In genomic region chr6:22340779-22341178, GRCm38 (mm10) we compare ENCODE assay signal across 27 mouse cellular contexts. TPM values are rescaled to one million over a fixed set of nuclear protein-coding genes. Genes with fewer than 3 reads are reported as not detected.
A peak's percentile ranks its signal among the peaks of the same experiment; 100 is the strongest.
DNase-seq lines count a peak whose midpoint lies in the region; ATAC-seq and TF ChIP-seq lines count a peak whose summit lies in the region.
"Had no signal": no experiment of that assay in that cellular context is flagged by ENCODE, and none has a peak within 500 bp of the region (broad histone marks: within the 10 kb centered on the region; RNA-seq: fewer than 3 reads in every experiment).

No protein-coding gene starts in this region.

- peaks cover 20% of the 10 kb centered on the region; the same call in 1 of the 2 replicates for H3K4me1 ChIP-seq in liver, adult 2 months (ENCODE audit: control insufficient read depth, insufficient read depth, low read length)
- peaks cover 51% of the 10 kb centered on the region for H3K4me1 ChIP-seq in liver, embryonic 12.5 days
- peaks cover 13% of the 10 kb centered on the region; the same call in 1 of the 2 replicates for H3K4me1 ChIP-seq in intestine, embryonic 16.5 days (ENCODE audit: control insufficient read depth, insufficient read depth, low read length)
- H3K4me1 ChIP-seq: hindbrain, embryonic 15.5 days had no signal

- no peak for TF ChIP-seq POLR2A in liver, adult 2 months (IDR thresholded peaks at IDR 0.05; ENCODE audit: extremely low read depth, insufficient read depth, low read length)

- no peaks in the 10 kb centered on the region for H3K27me3 ChIP-seq in liver, adult 2 months (ENCODE audit: control insufficient read depth, insufficient read depth, low read length)
- no peaks in the 10 kb centered on the region for H3K27me3 ChIP-seq in liver, embryonic 12.5 days (replicated peaks)
- no peaks in the 10 kb centered on the region for H3K27me3 ChIP-seq in intestine, embryonic 16.5 days (replicated peaks; ENCODE audit: control insufficient read depth, insufficient read depth, low read length)
- H3K27me3 ChIP-seq: embryonic facial prominence, embryonic 12.5 days; embryonic facial prominence, embryonic 15.5 days; heart, embryonic 13.5 days; hindbrain, embryonic 15.5 days; Patski had no signal

- intact Hi-C loops in gastrocnemius, adult 2 months (cut with DNase I), result no loop called here
- intact Hi-C loops in gastrocnemius, postnatal 14 days (cut with DNase I; ENCODE audit: low total_unique reads), result no loop called here

- no peaks in the 10 kb centered on the region for H3K9me3 ChIP-seq in liver, embryonic 12.5 days (replicated peaks)
- H3K9me3 ChIP-seq in intestine, embryonic 16.5 days (ENCODE audit: control insufficient read depth, low read length), result no peaks in the 10 kb centered on the region
- H3K9me3 ChIP-seq: embryonic facial prominence, embryonic 12.5 days; embryonic facial prominence, embryonic 15.5 days; G1E; heart, embryonic 10.5 days; heart, embryonic 13.5 days; hindbrain, embryonic 15.5 days had no signal

- H3K4me2 ChIP-seq in liver, embryonic 12.5 days, result no peak overlapping the region
- H3K4me2 ChIP-seq in intestine, embryonic 16.5 days (ENCODE audit: low read depth, low read length), result no peak overlapping the region
- H3K4me2 ChIP-seq: embryonic facial prominence, embryonic 12.5 days; embryonic facial prominence, embryonic 15.5 days; heart, embryonic 13.5 days; hindbrain, embryonic 15.5 days had no signal

- peaks cover 12% of the 10 kb centered on the region; the same call in 1 of the 2 replicates for H3K79me2 ChIP-seq in liver, adult 2 months (ENCODE audit: control insufficient read depth, insufficient read depth, low read length)

- 94% methylated on average over 14 of the region's 14 CpGs for WGBS in liver, adult 2 months
- 82% methylated on average over 14 of the region's 14 CpGs for WGBS in liver, embryonic 12.5 days (ENCODE audit: insufficient replicate concordance)
- WGBS in intestine, embryonic 16.5 days, result 92% methylated on average over 14 of the region's 14 CpGs

- TF ChIP-seq CTCF in gastrocnemius, adult 2 months (IDR thresholded peaks at IDR 0.05), result no peak
- TF ChIP-seq CTCF in liver, adult 2 months (IDR thresholded peaks at IDR 0.05; ENCODE audit: low read depth, low read length), result no peak

- H3K9ac ChIP-seq in liver, adult 2 months (ENCODE audit: low read depth, low read length), result no peak overlapping the region
- no peak overlapping the region for H3K9ac ChIP-seq in liver, embryonic 12.5 days
- H3K9ac ChIP-seq in intestine, embryonic 16.5 days (ENCODE audit: low read depth, low read length), result no peak overlapping the region
- H3K9ac ChIP-seq: embryonic facial prominence, embryonic 12.5 days; embryonic facial prominence, embryonic 15.5 days; forebrain, postnatal 0 days; heart, embryonic 13.5 days; hindbrain, embryonic 15.5 days had no signal

- ATAC-seq in liver, embryonic 12.5 days, result no peak
- no peak for ATAC-seq in intestine, embryonic 16.5 days
- ATAC-seq: forebrain, embryonic 14.5 days; forebrain, postnatal 0 days; Patski had no signal

- no peak for DNase-seq in gastrocnemius, adult 2 months
- DNase-seq in gastrocnemius, postnatal 14 days, result no peak
- no peak for DNase-seq in liver, adult 2 months (ENCODE audit: extremely low read depth, low read depth, low spot score)
- no peak for DNase-seq in adrenal gland, postnatal 14 days
- DNase-seq in frontal cortex, postnatal 10 days (ENCODE audit: low spot score in 2 of 2), result no peak
- DNase-seq: adrenal gland, postnatal 10 days; cerebellum, adult 11 months; cerebellum, adult 2 months; cerebellum, adult 9-11 months; cerebellum, postnatal 25 days; forebrain, postnatal 0 days; gastrocnemius, postnatal 10 days; heart, adult 11 months; heart, postnatal 14 days; heart, postnatal 4 days had no signal

- no peak overlapping the region for H3K4me3 ChIP-seq in gastrocnemius, adult 2 months
- H3K4me3 ChIP-seq in liver, adult 2 months (ENCODE audit: insufficient read depth, low read depth, low read length), result no peak overlapping the region
- H3K4me3 ChIP-seq in liver, embryonic 12.5 days, result no peak overlapping the region
- H3K4me3 ChIP-seq in intestine, embryonic 16.5 days (ENCODE audit: low read length), result no peak overlapping the region
- H3K4me3 ChIP-seq: embryonic facial prominence, embryonic 12.5 days; embryonic facial prominence, embryonic 15.5 days; heart, embryonic 10.5 days; heart, embryonic 13.5 days; hindbrain, embryonic 15.5 days had no signal

- H3K27ac ChIP-seq in gastrocnemius, adult 2 months, result peak overlapping the region; percentile 71
- H3K27ac ChIP-seq in liver, adult 2 months (replicated peaks; ENCODE audit: insufficient read depth, low read depth, low read length), result peak overlapping the region; percentile 60; the same call in 1 of the 2 replicates
- no peak overlapping the region for H3K27ac ChIP-seq in liver, embryonic 12.5 days
- peak overlapping the region; percentile 51 for H3K27ac ChIP-seq in intestine, embryonic 16.5 days (ENCODE audit: low read length)
- H3K27ac ChIP-seq: embryonic facial prominence, embryonic 12.5 days; embryonic facial prominence, embryonic 15.5 days; heart, embryonic 10.5 days; heart, embryonic 13.5 days; hindbrain, embryonic 15.5 days had no signal

- 0 out of 2 replicates have a peak, but pooled peaks cover 2% of the 10 kb centered on the region for H3K36me3 ChIP-seq in liver, adult 2 months (ENCODE audit: control insufficient read depth, insufficient read depth, low read length)
- H3K36me3 ChIP-seq in liver, embryonic 12.5 days, result peaks cover 22% of the 10 kb centered on the region
- H3K36me3 ChIP-seq in intestine, embryonic 16.5 days (ENCODE audit: control insufficient read depth, insufficient read depth, low read length), result peaks cover 6% of the 10 kb centered on the region; the same call in 1 of the 2 replicates

RNA-seq across cellular contexts. Expression of gene Fam3c, which starts 15.3 kb away (rescaled TPM):
- total RNA-seq in gastrocnemius, adult 2 months (2021), result 10 to 100 TPM; 16.3 to 24.0 TPM
- total RNA-seq in gastrocnemius, postnatal 14 days (2021), result 10 to 100 TPM; 21.8 to 23.9 TPM
- 24.6 and 34.5 TPM in 2 replicates for total RNA-seq in liver, adult 2 months (2014; rRNA removed)
- 2.8 and 3.1 TPM in 2 replicates for polyA plus RNA-seq in liver, adult 2 months (2012; rRNA removed)
- 22.1 and 22.4 TPM in 2 replicates for polyA plus RNA-seq in liver, embryonic 12.5 days (2016; fragmentation: Nextera tagmentation; extraction: Ambion mirVana)
- polyA plus RNA-seq in intestine, embryonic 16.5 days (2015; fragmentation: Nextera tagmentation; extraction: Ambion mirVana), result 35.6 and 36.9 TPM in 2 replicates
- total RNA-seq in adrenal gland, postnatal 14 days (2021), result 47.7 and 52.0 TPM in 2 replicates

RNA-seq across cellular contexts. Expression of gene Wnt16, which starts 52.8 kb away (rescaled TPM):
- 1 to 10 TPM; 1.4 to 7.8 TPM for total RNA-seq in gastrocnemius, adult 2 months (2021)
- total RNA-seq in gastrocnemius, postnatal 14 days (2021), result 1 to 10 TPM; 1.4 to 2.1 TPM
- total RNA-seq in liver, adult 2 months (2014; rRNA removed), result not detected in 2 replicates
- polyA plus RNA-seq in liver, adult 2 months (2012; rRNA removed), result not detected in 2 replicates
- 0.07 and 0.26 TPM in 2 replicates for polyA plus RNA-seq in liver, embryonic 12.5 days (2016; fragmentation: Nextera tagmentation; extraction: Ambion mirVana)
- 0.16 and 0.23 TPM in 2 replicates for polyA plus RNA-seq in intestine, embryonic 16.5 days (2015; fragmentation: Nextera tagmentation; extraction: Ambion mirVana)
- total RNA-seq in adrenal gland, postnatal 14 days (2021), result 0.41 and 0.79 TPM in 2 replicates
- total RNA-seq: adrenal gland, adult 18-20 months; common myeloid progenitor, adult 5-6 weeks; G1E had no signal
- polyA plus RNA-seq: G1E, Patski had no signal
